Mouse (Mus musculus) erythroblast, embryonic 14.5 days (primary cell): ENCODE measurements around the gene Ggta1.

Source experiments
- GATA1 ChIP-seq: IDR thresholded peaks from 2 replicates; pipeline ENCODE4 v1.6.1; 2012; ENCODE audit warnings: low read length, inconsistent platforms, mixed read lengths
- TAL1 ChIP-seq: IDR thresholded peaks from 3 replicates; pipeline ENCODE4 v1.6.1; 2012; ENCODE audit warnings: low read length, inconsistent platforms, mixed read lengths

- no peak for TF ChIP-seq GATA1
- no peak for TF ChIP-seq TAL1
These were observed 43.8 kb downstream of the Ggta1 start for GRCm38 (mm10) chr2:35419243-35419642.
